Mouse (Mus musculus) mammary gland, adult 2 months (tissue): ENCODE measurements around the gene Pced1a. TPM values are rescaled to one million over a fixed set of nuclear protein-coding genes. Genes with fewer than 3 reads are reported as not detected.

Experiments used
- polyA plus RNA-seq: library from polyadenylated mRNA; depleted of rRNA; stranded (reverse); fragments of >200 nt; gene quantifications from 2 replicates; pipeline ENCODE4 v1.2.3, GENCODE M21; 2012; ENCODE audit warnings: low replicate concordance; rRNA removed

Gene Pced1a
- 44.2 and 51.1 TPM in 2 replicates for polyA plus RNA-seq

GRCm38 (mm10) chr2:130424126-130424853 lies at the start of gene Pced1a, which contains the start of gene Vps16:
Pced1a (minus strand) TSS chr2:130424701.
Vps16 (plus strand) TSS chr2:130424339.

DNA sequence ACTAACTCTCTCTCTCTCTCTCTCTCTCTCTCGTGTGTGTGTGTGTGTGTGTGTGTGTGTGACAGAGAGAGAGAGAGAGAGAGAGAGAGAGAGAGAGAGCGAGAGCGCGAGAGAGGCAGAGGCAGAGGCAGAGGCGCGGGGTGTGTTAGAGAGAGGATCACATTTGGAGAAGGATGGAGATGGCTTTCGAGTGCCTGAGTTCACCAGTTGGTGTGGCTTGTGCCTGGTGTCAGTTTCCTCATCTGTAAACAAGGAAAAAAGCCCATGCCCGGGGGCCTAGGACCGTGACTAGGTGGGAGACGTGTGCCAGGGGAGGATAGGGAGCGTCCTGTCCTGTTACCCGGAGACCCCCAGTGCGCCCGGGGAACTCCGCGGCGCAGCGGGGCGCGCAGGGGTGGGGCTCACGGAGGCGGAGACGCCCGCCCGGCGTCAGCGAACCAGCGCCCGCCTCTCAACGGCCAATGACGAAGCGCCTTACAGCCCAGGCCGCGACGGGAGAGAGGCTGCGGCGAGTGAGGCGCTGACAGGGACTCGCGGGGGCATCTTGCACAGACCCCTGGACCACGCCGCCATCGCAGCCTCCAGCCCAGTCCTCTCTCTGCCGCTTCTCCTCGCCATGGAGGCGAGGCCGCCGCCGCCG lies 25.4 kb upstream of the Pced1a start, which contains the start of gene Ptpra:
Gene Ptpra, plus strand, starts transcription at position 485 of the 640 bp plus-strand sequence.

DNA sequence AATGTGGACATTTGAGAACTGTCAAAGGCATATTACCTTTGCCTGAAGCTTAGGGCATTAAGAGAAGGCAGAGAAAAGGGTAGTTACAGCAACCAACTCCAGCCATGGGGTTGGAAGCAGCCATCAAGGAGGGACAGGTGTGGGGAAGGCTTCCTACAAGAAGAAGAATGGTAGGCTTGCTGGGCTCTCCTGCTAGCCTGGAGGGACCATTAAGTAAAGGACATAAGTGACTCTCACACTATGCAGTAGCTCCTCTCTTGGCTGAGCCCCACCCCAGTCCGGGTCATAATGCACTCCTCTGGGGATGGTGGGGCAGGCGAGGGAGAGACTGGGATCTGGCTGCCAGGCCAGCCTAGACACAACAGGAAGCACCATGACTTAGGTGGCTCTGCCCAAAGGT lies 18.3 kb downstream of the Pced1a start, which contains the start of gene Tmem239:
Gene Tmem239, plus strand, starts transcription at position 301 of the 400 bp plus-strand sequence.

DNA sequence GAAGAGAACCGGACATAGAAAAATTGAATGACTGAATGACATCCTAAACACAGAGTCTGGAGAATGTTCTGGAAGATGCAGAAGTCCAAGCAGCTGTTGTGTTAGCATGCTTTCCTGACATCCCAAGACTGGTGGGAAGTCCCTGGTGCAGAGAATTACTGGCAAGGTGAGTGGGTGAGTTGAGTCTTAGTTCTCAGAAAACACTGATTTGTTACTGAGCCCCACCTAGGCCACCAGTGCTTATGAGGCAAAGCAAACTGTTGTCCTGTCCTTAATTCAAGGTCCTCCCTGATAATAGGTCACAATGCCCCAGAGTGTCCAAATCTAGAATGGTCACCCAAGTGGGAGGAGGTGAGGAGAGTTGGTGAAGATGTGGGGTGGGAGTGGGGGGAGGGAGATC lies 19.6 kb downstream of the Pced1a start, which contains the start of the genes Gm28372 and 1700020A23Rik:
Gene Gm28372, plus strand, starts transcription at position 301 of the 400 bp plus-strand sequence.
Gene 1700020A23Rik, plus strand, starts transcription at position 321 of the 400 bp plus-strand sequence.

GRCm38 (mm10) chr2:130397186-130397985 lies 27.1 kb downstream of the Pced1a start, which contains the start of gene Cpxm1:
Cpxm1 (minus strand) TSS chr2:130397574.

Other genes starting within 250 kb of the Pced1a start
- gene Snrpb, start 245.3 kb downstream of the Pced1a start, polyA plus RNA-seq, result 223 and 260 TPM in 2 replicates
- not detected in 2 replicates for gene Tmc2, start 229.5 kb downstream of the Pced1a start, polyA plus RNA-seq
- 43.7 and 72.1 TPM in 2 replicates for gene Nop56, start 150.3 kb downstream of the Pced1a start, polyA plus RNA-seq
- gene Idh3b, start 140.2 kb downstream of the Pced1a start, polyA plus RNA-seq, result 237 and 433 TPM in 2 replicates
- 1.6 and 2.6 TPM in 2 replicates for gene Ebf4, start 129.5 kb downstream of the Pced1a start, polyA plus RNA-seq
- gene Cpxm1, start 27.1 kb downstream of the Pced1a start, polyA plus RNA-seq, result 67.7 and 77.2 TPM in 2 replicates
- gene Gm28372, start 19.5 kb downstream of the Pced1a start, polyA plus RNA-seq, result not detected in 2 replicates
- gene 1700020A23Rik, start 19.4 kb downstream of the Pced1a start, polyA plus RNA-seq, result not detected in 2 replicates
- not detected in 2 replicates for gene Tmem239, start 18.2 kb downstream of the Pced1a start, polyA plus RNA-seq
- gene Vps16, start 362 bp downstream of the Pced1a start, polyA plus RNA-seq, result 61.1 and 100 TPM in 2 replicates
- 60.0 and 66.0 TPM in 2 replicates for gene Ptpra, start 25.6 kb upstream of the Pced1a start, polyA plus RNA-seq
- 43.1 and 102 TPM in 2 replicates for gene Mrps26, start 139.0 kb upstream of the Pced1a start, polyA plus RNA-seq
- gene Oxt, start 151.5 kb upstream of the Pced1a start, polyA plus RNA-seq, result 0.44 TPM in 1 of 2 replicates, not detected in the other
- not detected in 2 replicates for gene Avp, start 157.9 kb upstream of the Pced1a start, polyA plus RNA-seq
- 1.1 and 2.6 TPM in 2 replicates for gene Fastkd5, start 205.3 kb upstream of the Pced1a start, polyA plus RNA-seq
- 6.6 and 7.8 TPM in 2 replicates for gene Ubox5, start 205.3 kb upstream of the Pced1a start, polyA plus RNA-seq
- 9.7 and 11.4 TPM in 2 replicates for gene Lzts3, start 218.1 kb upstream of the Pced1a start, polyA plus RNA-seq
- gene Ddrgk1, start 240.0 kb upstream of the Pced1a start, polyA plus RNA-seq, result 79.1 and 84.2 TPM in 2 replicates
- gene Itpa, start 242.9 kb upstream of the Pced1a start, polyA plus RNA-seq, result 23.2 and 24.8 TPM in 2 replicates